Mouse (Mus musculus) cortical plate, adult 2 months (tissue): ENCODE results near the gene Tppp2.

Source experiments
- CTCF ChIP-seq: fragments of 200-500 bp; IDR thresholded peaks from 2 replicates; pipeline ENCODE4 v1.5.1; 2011; ENCODE audit warnings: mild to moderate bottlenecking, control low read depth, low read length; ENCODE audit not compliant: insufficient read depth; ENCODE audit errors: extremely low read depth
- POLR2A ChIP-seq: fragments of 200-500 bp; IDR thresholded peaks from 2 replicates; pipeline ENCODE4 v1.6.1; 2011; ENCODE audit warnings: mild to moderate bottlenecking, low read length, control low read depth; ENCODE audit not compliant: insufficient read depth; ENCODE audit errors: extremely low read depth

GRCm38 (mm10) chr14:51896019-51896418 lies 22.2 kb upstream of the Tppp2 start:
- no peak for TF ChIP-seq CTCF
- no peak for TF ChIP-seq POLR2A
